Mouse (Mus musculus) heart, embryonic 14.5 days (tissue): ENCODE data around the gene Elf4. TPM values are rescaled to one million over a fixed set of nuclear protein-coding genes. Genes with fewer than 3 reads are reported as not detected.

Source experiments
- ATAC-seq: fragments of 200-750 bp; cut with Nextera tagmentation; 2 replicates; pipeline ENCODE4 v1.8.0; 2017; ENCODE audit warnings: low read depth, moderate TSS enrichment; ENCODE audit not compliant: insufficient number of reproducible peaks, insufficient read depth, low FRiP score
- H3K27ac ChIP-seq, 2 experiments: fragments of 200-500 bp in 1 of 2; fragments of 300-500 bp in 1 of 2; sonication (generic) in 1 of 2; replicated peaks in 1 of 2; 2 replicates each; pipeline ENCODE4 v1.5.1; 2012 to 2014; ENCODE audit warnings: low read depth in 2 of 2, low read length in 2 of 2, control low read depth in 1 of 2, mild to moderate bottlenecking in 1 of 2, mixed read lengths in 1 of 2; ENCODE audit not compliant: control insufficient read depth in 1 of 2, insufficient read depth in 1 of 2
- H3K27me3 ChIP-seq: fragments of 300-500 bp; sonication (generic); 2 replicates; pipeline ENCODE4 v1.6.1; 2014; ENCODE audit warnings: mild to moderate bottlenecking, low read length, control low read depth; ENCODE audit not compliant: control insufficient read depth, insufficient read depth
- H3K36me3 ChIP-seq: fragments of 300-500 bp; sonication (generic); 2 replicates; pipeline ENCODE4 v1.6.1; 2014; ENCODE audit warnings: mild to moderate bottlenecking, control low read depth, low read length, mixed read lengths; ENCODE audit not compliant: control insufficient read depth, insufficient read depth
- H3K4me1 ChIP-seq, 2 experiments: fragments of 200-500 bp in 1 of 2; fragments of 300-500 bp in 1 of 2; sonication (generic) in 1 of 2; 2 replicates each; pipeline ENCODE4 v1.6.1; 2012 to 2014; ENCODE audit warnings: low read length in 2 of 2, control low read depth in 1 of 2, mixed read lengths in 1 of 2; ENCODE audit not compliant: control insufficient read depth in 2 of 2, insufficient read depth in 2 of 2
- H3K4me2 ChIP-seq: fragments of 300-500 bp; sonication (generic); 2 replicates; pipeline ENCODE4 v1.6.1; 2014; ENCODE audit warnings: mild to moderate bottlenecking, low read length
- H3K4me3 ChIP-seq, 2 experiments: fragments of 200-500 bp in 1 of 2; fragments of 300-500 bp in 1 of 2; sonication (generic) in 1 of 2; 2 replicates each; pipeline ENCODE4 v1.5.1; 2012 to 2014; ENCODE audit warnings: low read length in 2 of 2, mild to moderate bottlenecking in 2 of 2, control low read depth in 1 of 2, low read depth in 1 of 2, moderate library complexity in 1 of 2; ENCODE audit not compliant: control insufficient read depth in 1 of 2, insufficient read depth in 1 of 2
- H3K9ac ChIP-seq: fragments of 300-500 bp; sonication (generic); 2 replicates; pipeline ENCODE4 v1.6.1; 2014; ENCODE audit warnings: mild to moderate bottlenecking, low read length
- H3K9me3 ChIP-seq: fragments of 300-500 bp; sonication (generic); 2 replicates; pipeline ENCODE4 v1.6.1; 2016; ENCODE audit warnings: low read length, control low read depth; ENCODE audit not compliant: control insufficient read depth
- WGBS: fragments of 180-500 bp; shearing (Covaris S2); extraction: QIAGEN DNeasy Blood & Tissue Kit; methylation state at CpG from one replicate; pipeline ENCODE4 v1.1.7; 2014; 5-methylcytosine and 5-hydroxymethylcytosine counted together
- polyA plus RNA-seq: library from polyadenylated mRNA; unstranded; fragments of >200 nt; fragmentation: Nextera tagmentation; extraction: Ambion mirVana; gene quantifications from 2 replicates; pipeline ENCODE4 v1.2.1, GENCODE M21; 2014

The Elf4 gene
- polyA plus RNA-seq, 1 experiment from 2014 or later, result 15.3 TPM

- Histone ChIP-seq H3K9ac (no peak overlapping the region), H3K36me3 (no peaks in the 10 kb centered on the region), H3K9me3 (no peaks in the 10 kb centered on the region), H3K4me3 (no peak overlapping the region), H3K4me1 (peaks cover 9% of the 10 kb centered on the region in 2 experiments; a peak in 3 of 4 replicates), H3K27me3 (no peaks in the 10 kb centered on the region), H3K4me2 (no peak overlapping the region), H3K27ac (no peak overlapping the region)
- 85% methylated on average over 4 of the region's 4 CpGs for WGBS
- no peak for ATAC-seq
Measured at GRCm38 (mm10) chrX:48463636-48464035, 704 bp upstream of the Elf4 start.

GRCm38 (mm10) chrX:48462297-48462696 is 635 bp downstream of the Elf4 start:
- Histone ChIP-seq H3K27me3 (no peaks in the 10 kb centered on the region), H3K27ac (no peak overlapping the region), H3K9me3 (no peaks in the 10 kb centered on the region), H3K4me1 (peaks cover 9% of the 10 kb centered on the region in 2 experiments; a peak in 3 of 4 replicates), H3K36me3 (no peaks in the 10 kb centered on the region), H3K4me2 (peak overlapping the region; percentile 73), H3K4me3 (peak overlapping the region; percentile 32 to 61), H3K9ac (peak overlapping the region; percentile 16)
- no peak for ATAC-seq
- 27% methylated on average over 4 of the region's 4 CpGs for WGBS

- Histone ChIP-seq H3K27ac (no peak overlapping the region), H3K9me3 (no peaks in the 10 kb centered on the region), H3K27me3 (no peaks in the 10 kb centered on the region), H3K36me3 (no peaks in the 10 kb centered on the region), H3K4me2 (no peak overlapping the region), H3K9ac (no peak overlapping the region), H3K4me3 (no peak overlapping the region), H3K4me1 (peaks cover 9 to 15% of the 10 kb centered on the region in 2 experiments; a peak in 3 of 4 replicates)
- WGBS, result 56% methylated on average over 4 of the region's 4 CpGs
- ATAC-seq, result no peak
Measured at GRCm38 (mm10) chrX:48461006-48461405, 1.9 kb downstream of the Elf4 start.

- no peak overlapping the region for H3K27ac ChIP-seq
- no peaks in the 10 kb centered on the region for H3K9me3 ChIP-seq
- peaks cover 9 to 15% of the 10 kb centered on the region in 2 experiments; a peak in 3 of 4 replicates for H3K4me1 ChIP-seq
- H3K4me2 ChIP-seq, result no peak overlapping the region
- no peak for ATAC-seq
- no peak overlapping the region for H3K9ac ChIP-seq
- no peak overlapping the region for H3K4me3 ChIP-seq
- H3K36me3 ChIP-seq, result no peaks in the 10 kb centered on the region
- WGBS, result 66% methylated on average over 7 of the region's 7 CpGs
- H3K27me3 ChIP-seq, result no peaks in the 10 kb centered on the region
Measured at GRCm38 (mm10) chrX:48460496-48460895, 2.4 kb downstream of the Elf4 start.

GRCm38 (mm10) chrX:48456956-48457355 is 6.0 kb downstream of the Elf4 start:
- Histone ChIP-seq H3K27ac (no peak overlapping the region), H3K36me3 (no peaks in the 10 kb centered on the region), H3K27me3 (no peaks in the 10 kb centered on the region), H3K4me3 (no peak overlapping the region), H3K4me1 (peaks cover 12 to 13% of the 10 kb centered on the region in 2 experiments), H3K9me3 (no peaks in the 10 kb centered on the region), H3K4me2 (no peak overlapping the region), H3K9ac (no peak overlapping the region)
- 37% methylated on average over 6 of the region's 6 CpGs for WGBS
- no peak for ATAC-seq

GRCm38 (mm10) chrX:48455018-48455417 is 7.9 kb downstream of the Elf4 start:
- no peaks in the 10 kb centered on the region for H3K27me3 ChIP-seq
- peak overlapping the region; percentile 74 for H3K4me2 ChIP-seq
- 28% methylated on average over 9 of the region's 9 CpGs for whole genome bisulfite sequencing
- H3K4me3 ChIP-seq, result peak overlapping the region; percentile 61 to 64
- ATAC-seq, result peak; percentile 33; the same call in 1 of the 2 replicates
- peaks cover 15 to 26% of the 10 kb centered on the region in 2 experiments for H3K4me1 ChIP-seq
- peak overlapping the region; percentile 65 to 92 for H3K27ac ChIP-seq
- no peaks in the 10 kb centered on the region for H3K36me3 ChIP-seq
- H3K9me3 ChIP-seq, result no peaks in the 10 kb centered on the region
- H3K9ac ChIP-seq, result peak overlapping the region; percentile 87

- WGBS, result 18% methylated on average over 17 of the region's 21 CpGs
- peak; percentile 51; the same call in 1 of the 2 replicates for ATAC-seq
- Histone ChIP-seq H3K27ac (peak overlapping the region; percentile 65 to 92), H3K36me3 (no peaks in the 10 kb centered on the region), H3K4me3 (peak overlapping the region; percentile 61 to 64), H3K9me3 (no peaks in the 10 kb centered on the region), H3K4me1 (peaks cover 18 to 28% of the 10 kb centered on the region in 2 experiments), H3K4me2 (peak overlapping the region; percentile 74), H3K27me3 (no peaks in the 10 kb centered on the region), H3K9ac (peak overlapping the region; percentile 87)
Measured at GRCm38 (mm10) chrX:48454495-48454878, 8.4 kb downstream of the Elf4 start.
